Mouse (Mus musculus): ENCODE measurements around the gene Dnajc15. TPM values are rescaled to one million over a fixed set of nuclear protein-coding genes. Genes with fewer than 3 reads are reported as not detected.
"Not testable (repeated sequence)": the region's sequence is repeated elsewhere in the genome, so short reads cannot be mapped to it uniquely, and the experiment has no call there.

Dnajc15 gene
- total and polyA plus RNA-seq, 2 experiments = 5.3 to 10.1 TPM

- WGBS = 87% methylated on average over 3 of the region's 3 CpGs
- DNase-seq (ENCODE audit: extremely low read depth, low read depth, low spot score) = no peak
- H3K27ac ChIP-seq (replicated peaks; ENCODE audit: insufficient read depth, low read depth, low read length) = no peak overlapping the region
- H3K4me3 ChIP-seq (ENCODE audit: insufficient read depth, low read depth, low read length) = no peak overlapping the region
- no peaks in the 10 kb centered on the region for H3K79me2 ChIP-seq (ENCODE audit: control insufficient read depth, insufficient read depth, low read length)
- H3K4me1 ChIP-seq (ENCODE audit: control insufficient read depth, insufficient read depth, low read length) = no peaks in the 10 kb centered on the region
- 0 out of 2 replicates have a peak, but pooled peaks cover 3% of the 10 kb centered on the region for H3K27me3 ChIP-seq (ENCODE audit: control insufficient read depth, insufficient read depth, low read length)
- no peaks in the 10 kb centered on the region for H3K36me3 ChIP-seq (ENCODE audit: control insufficient read depth, insufficient read depth, low read length)
- no peak for TF ChIP-seq POLR2A (IDR thresholded peaks at IDR 0.05; ENCODE audit: extremely low read depth, insufficient read depth, low read length)
- no peak for TF ChIP-seq CTCF (IDR thresholded peaks at IDR 0.05; ENCODE audit: low read depth, low read length)
- no peak overlapping the region for H3K9ac ChIP-seq (ENCODE audit: low read depth, low read length)
Measured at GRCm38 (mm10) chr14:77886376-77886775, 11.5 kb upstream of the Dnajc15 start.

GRCm38 (mm10) chr14:77882669-77883068, 7.7 kb upstream of the Dnajc15 start:
- WGBS = 79% methylated on average over 6 of the region's 6 CpGs
- no peak for TF ChIP-seq POLR2A (IDR thresholded peaks at IDR 0.05; ENCODE audit: extremely low read depth, insufficient read depth, low read length)
- TF ChIP-seq CTCF (IDR thresholded peaks at IDR 0.05; ENCODE audit: low read depth, low read length) = no peak
- no peak overlapping the region for H3K9ac ChIP-seq (ENCODE audit: low read depth, low read length)
- H3K4me3 ChIP-seq (ENCODE audit: insufficient read depth, low read depth, low read length) = no peak overlapping the region
- H3K4me1 ChIP-seq (ENCODE audit: control insufficient read depth, insufficient read depth, low read length) = no peaks in the 10 kb centered on the region
- H3K79me2 ChIP-seq (ENCODE audit: control insufficient read depth, insufficient read depth, low read length) = no peaks in the 10 kb centered on the region
- no peak for DNase-seq (ENCODE audit: extremely low read depth, low read depth, low spot score)
- no peak overlapping the region for H3K27ac ChIP-seq (replicated peaks; ENCODE audit: insufficient read depth, low read depth, low read length)
- H3K36me3 ChIP-seq (ENCODE audit: control insufficient read depth, insufficient read depth, low read length) = no peaks in the 10 kb centered on the region
- H3K27me3 ChIP-seq (ENCODE audit: control insufficient read depth, insufficient read depth, low read length) = no peaks in the 10 kb centered on the region

- no peaks in the 10 kb centered on the region for H3K79me2 ChIP-seq (ENCODE audit: control insufficient read depth, insufficient read depth, low read length)
- DNase-seq (ENCODE audit: extremely low read depth, low read depth, low spot score) = no peak
- no peaks in the 10 kb centered on the region for H3K36me3 ChIP-seq (ENCODE audit: control insufficient read depth, insufficient read depth, low read length)
- no peaks in the 10 kb centered on the region for H3K4me1 ChIP-seq (ENCODE audit: control insufficient read depth, insufficient read depth, low read length)
- 89% methylated on average over 1 of the region's 1 CpGs for WGBS
- no peak overlapping the region for H3K4me3 ChIP-seq (ENCODE audit: insufficient read depth, low read depth, low read length)
- H3K27ac ChIP-seq (replicated peaks; ENCODE audit: insufficient read depth, low read depth, low read length) = no peak overlapping the region
- H3K27me3 ChIP-seq (ENCODE audit: control insufficient read depth, insufficient read depth, low read length) = no peaks in the 10 kb centered on the region
- TF ChIP-seq CTCF (IDR thresholded peaks at IDR 0.05; ENCODE audit: low read depth, low read length) = no peak
- TF ChIP-seq POLR2A (IDR thresholded peaks at IDR 0.05; ENCODE audit: extremely low read depth, insufficient read depth, low read length) = no peak
- H3K9ac ChIP-seq (ENCODE audit: low read depth, low read length) = no peak overlapping the region
Measured at GRCm38 (mm10) chr14:77881998-77882397, 7.1 kb upstream of the Dnajc15 start.

GRCm38 (mm10) chr14:77877876-77878275, 3.0 kb upstream of the Dnajc15 start:
- H3K36me3 ChIP-seq (ENCODE audit: control insufficient read depth, insufficient read depth, low read length); H3K79me2 ChIP-seq (ENCODE audit: control insufficient read depth, insufficient read depth, low read length); H3K9ac ChIP-seq (ENCODE audit: low read depth, low read length); H3K27me3 ChIP-seq (ENCODE audit: control insufficient read depth, insufficient read depth, low read length); H3K27ac ChIP-seq (replicated peaks; ENCODE audit: insufficient read depth, low read depth, low read length); H3K4me3 ChIP-seq (ENCODE audit: insufficient read depth, low read depth, low read length); H3K4me1 ChIP-seq (ENCODE audit: control insufficient read depth, insufficient read depth, low read length): not testable (repeated sequence)
- WGBS = 83% methylated on average over 2 of the region's 2 CpGs
- peak; percentile 38 for DNase-seq (ENCODE audit: extremely low read depth, low read depth, low spot score)

GRCm38 (mm10) chr14:77876199-77876598, 1.3 kb upstream of the Dnajc15 start:
- Histone ChIP-seq H3K27me3 (ENCODE audit: control insufficient read depth, insufficient read depth, low read length) (no peaks in the 10 kb centered on the region), H3K9ac (ENCODE audit: low read depth, low read length) (no peak overlapping the region), H3K4me3 (ENCODE audit: insufficient read depth, low read depth, low read length) (no peak overlapping the region), H3K4me1 (ENCODE audit: control insufficient read depth, insufficient read depth, low read length) (peaks cover 2% of the 10 kb centered on the region; the same call in 1 of the 2 replicates), H3K27ac (replicated peaks; ENCODE audit: insufficient read depth, low read depth, low read length) (no peak overlapping the region), H3K36me3 (ENCODE audit: control insufficient read depth, insufficient read depth, low read length) (no peaks in the 10 kb centered on the region), H3K79me2 (ENCODE audit: control insufficient read depth, insufficient read depth, low read length) (no peaks in the 10 kb centered on the region)
- TF ChIP-seq POLR2A (IDR thresholded peaks at IDR 0.05; ENCODE audit: extremely low read depth, insufficient read depth, low read length) (no peak), CTCF (IDR thresholded peaks at IDR 0.05; ENCODE audit: low read depth, low read length) (no peak)
- WGBS = 94% methylated on average over 1 of the region's 1 CpGs
- DNase-seq (ENCODE audit: extremely low read depth, low read depth, low spot score) = no peak

GRCm38 (mm10) chr14:77871380-77871975, 3.4 kb downstream of the Dnajc15 start:
- WGBS = 92% methylated on average over 6 of the region's 6 CpGs
- Histone ChIP-seq H3K27me3 (ENCODE audit: control insufficient read depth, insufficient read depth, low read length) (no peaks in the 10 kb centered on the region), H3K36me3 (ENCODE audit: control insufficient read depth, insufficient read depth, low read length) (no peaks in the 10 kb centered on the region), H3K4me3 (ENCODE audit: insufficient read depth, low read depth, low read length) (no peak overlapping the region), H3K9ac (ENCODE audit: low read depth, low read length) (no peak overlapping the region), H3K79me2 (ENCODE audit: control insufficient read depth, insufficient read depth, low read length) (peaks cover 5% of the 10 kb centered on the region; the same call in 1 of the 2 replicates), H3K4me1 (ENCODE audit: control insufficient read depth, insufficient read depth, low read length) (peaks cover 2% of the 10 kb centered on the region; the same call in 1 of the 2 replicates), H3K27ac (replicated peaks; ENCODE audit: insufficient read depth, low read depth, low read length) (no peak overlapping the region)
- DNase-seq (ENCODE audit: extremely low read depth, low read depth, low spot score) = no peak
- TF ChIP-seq POLR2A (IDR thresholded peaks at IDR 0.05; ENCODE audit: extremely low read depth, insufficient read depth, low read length) = no peak

All from liver, adult 2 months (tissue).